Mouse (Mus musculus) forebrain, embryonic 11.5 days (tissue): ENCODE measurements around the gene Elmo2. TPM values are rescaled to one million over a fixed set of nuclear protein-coding genes. Genes with fewer than 3 reads are reported as not detected.
A peak's percentile ranks its signal among the peaks of the same experiment; 100 is the strongest.

Source experiments
- ATAC-seq: fragments of 200-750 bp; cut with Nextera tagmentation; replicated peaks from 2 replicates; pipeline ENCODE4 v1.8.0; 2017; ENCODE audit warnings: moderate TSS enrichment; ENCODE audit not compliant: low FRiP score
- DNase-seq: peaks from one replicate; pipeline ENCODE4 v3.0.0-alpha.2; 2017; ENCODE audit warnings: low spot score
- H3K27ac ChIP-seq: fragments of 300-500 bp; sonication (generic); 2 replicates; pipeline ENCODE4 v1.5.1; 2014; ENCODE audit warnings: low read depth, low read length
- H3K27me3 ChIP-seq: fragments of 300-500 bp; sonication (generic); 2 replicates; pipeline ENCODE4 v1.6.1; 2014; ENCODE audit warnings: mild to moderate bottlenecking, low read length, mixed read lengths; ENCODE audit not compliant: control insufficient read depth, insufficient read depth
- H3K36me3 ChIP-seq: fragments of 300-500 bp; sonication (generic); 2 replicates; pipeline ENCODE4 v1.6.1; 2014; ENCODE audit warnings: mild to moderate bottlenecking, low read length, moderate library complexity, mixed read lengths; ENCODE audit not compliant: control insufficient read depth, insufficient read depth
- H3K4me1 ChIP-seq: fragments of 300-500 bp; sonication (generic); replicated peaks from 2 replicates; pipeline ENCODE4 v1.6.1; 2014; ENCODE audit warnings: low read length, mixed read lengths; ENCODE audit not compliant: control insufficient read depth, insufficient read depth
- H3K4me2 ChIP-seq: fragments of 300-500 bp; sonication (generic); 2 replicates; pipeline ENCODE4 v1.6.1; 2014; ENCODE audit warnings: low read depth, mild to moderate bottlenecking, low read length, moderate library complexity, mixed read lengths; ENCODE audit not compliant: severe bottlenecking
- H3K4me3 ChIP-seq: fragments of 300-500 bp; sonication (generic); 2 replicates; pipeline ENCODE4 v1.5.1; 2014; ENCODE audit warnings: low read depth, low read length
- H3K9ac ChIP-seq: fragments of 300-500 bp; sonication (generic); 2 replicates; pipeline ENCODE4 v1.6.1; 2014; ENCODE audit warnings: low read length
- H3K9me3 ChIP-seq: fragments of 300-500 bp; sonication (generic); 2 replicates; pipeline ENCODE4 v1.6.1; 2016; ENCODE audit warnings: low read length, mixed read lengths; ENCODE audit not compliant: control insufficient read depth
- WGBS: fragments of 180-500 bp; shearing (Covaris S2); extraction: QIAGEN DNeasy Blood & Tissue Kit; methylation state at CpG from one replicate; pipeline ENCODE4 v1.1.7; 2014; 5-methylcytosine and 5-hydroxymethylcytosine counted together
- polyA plus RNA-seq: library from polyadenylated mRNA; unstranded; fragments of >200 nt; fragmentation: Nextera tagmentation; extraction: Ambion mirVana; gene quantifications from 2 replicates; pipeline ENCODE4 v1.2.1, GENCODE M21; 2014

The Elmo2 gene
- polyA plus RNA-seq, 1 experiment from 2014 or later, result 95.4 TPM

- Histone ChIP-seq H3K4me3 (no peak overlapping the region), H3K36me3 (peaks cover 4% of the 10 kb centered on the region; the same call in 1 of the 2 replicates), H3K9ac (no peak overlapping the region), H3K4me2 (no peak overlapping the region), H3K4me1 (peaks cover 19% of the 10 kb centered on the region), H3K9me3 (no peaks in the 10 kb centered on the region), H3K27me3 (no peaks in the 10 kb centered on the region; the same call in 1 of the 2 replicates), H3K27ac (no peak overlapping the region)
- DNase-seq (no peak), ATAC-seq (no peak)
- WGBS, result 75% methylated on average over 12 of the region's 12 CpGs
These were observed 14.7 kb downstream of the Elmo2 start for GRCm38 (mm10) chr2:165311577-165311976.

GRCm38 (mm10) chr2:165310818-165311425 lies 15.4 kb downstream of the Elmo2 start:
- ATAC-seq, result no peak; the same call in 1 of the 2 replicates
- H3K36me3 ChIP-seq, result peaks cover 4% of the 10 kb centered on the region; the same call in 1 of the 2 replicates
- no peak for DNase-seq
- H3K9ac ChIP-seq, result peak overlapping the region; percentile 20; the same call in 1 of the 2 replicates
- peaks cover 16% of the 10 kb centered on the region for H3K4me1 ChIP-seq
- H3K27ac ChIP-seq, result no peak overlapping the region
- H3K27me3 ChIP-seq, result no peaks in the 10 kb centered on the region; the same call in 1 of the 2 replicates
- H3K4me2 ChIP-seq, result 0 out of 2 replicates have a peak overlapping the region, but pooled peaks have one; percentile 11
- WGBS, result 26% methylated on average over 13 of the region's 13 CpGs
- H3K9me3 ChIP-seq, result no peaks in the 10 kb centered on the region
- no peak overlapping the region for H3K4me3 ChIP-seq

- Histone ChIP-seq H3K36me3 (peaks cover 5% of the 10 kb centered on the region), H3K4me3 (no peak overlapping the region), H3K27me3 (no peaks in the 10 kb centered on the region), H3K4me1 (peaks cover 16% of the 10 kb centered on the region), H3K27ac (no peak overlapping the region), H3K4me2 (no peak overlapping the region), H3K9me3 (no peaks in the 10 kb centered on the region), H3K9ac (no peak overlapping the region)
- WGBS, result 92% methylated on average over 6 of the region's 6 CpGs
- ATAC-seq, result no peak
- no peak for DNase-seq
These were observed 18.5 kb downstream of the Elmo2 start for GRCm38 (mm10) chr2:165307801-165308200.

- Histone ChIP-seq H3K9ac (no peak overlapping the region), H3K9me3 (no peaks in the 10 kb centered on the region), H3K4me2 (no peak overlapping the region), H3K27ac (no peak overlapping the region), H3K4me1 (peaks cover 8% of the 10 kb centered on the region; the same call in 1 of the 2 replicates), H3K36me3 (peaks cover 3% of the 10 kb centered on the region), H3K4me3 (no peak overlapping the region), H3K27me3 (no peaks in the 10 kb centered on the region)
- DNase-seq (no peak), ATAC-seq (no peak)
- WGBS, result 96% methylated on average over 8 of the region's 8 CpGs
These were observed 20.8 kb downstream of the Elmo2 start for GRCm38 (mm10) chr2:165305438-165305837.

- Histone ChIP-seq H3K4me1 (0 out of 2 replicates have a peak, but pooled peaks cover 3% of the 10 kb centered on the region), H3K4me2 (no peak overlapping the region), H3K9ac (no peak overlapping the region), H3K4me3 (no peak overlapping the region), H3K27me3 (no peaks in the 10 kb centered on the region), H3K9me3 (no peaks in the 10 kb centered on the region), H3K36me3 (peaks cover 3% of the 10 kb centered on the region), H3K27ac (no peak overlapping the region)
- DNase-seq (no peak), ATAC-seq (no peak)
- WGBS, result 89% methylated on average over 19 of the region's 19 CpGs
These were observed 21.5 kb downstream of the Elmo2 start for GRCm38 (mm10) chr2:165304819-165305218.

- Histone ChIP-seq H3K4me3 (no peak overlapping the region), H3K27me3 (no peaks in the 10 kb centered on the region), H3K36me3 (peaks cover 3% of the 10 kb centered on the region), H3K4me2 (no peak overlapping the region), H3K4me1 (no peaks in the 10 kb centered on the region), H3K9me3 (no peaks in the 10 kb centered on the region), H3K27ac (no peak overlapping the region), H3K9ac (no peak overlapping the region)
- 90% methylated on average over 6 of the region's 6 CpGs for WGBS
- ATAC-seq (no peak), DNase-seq (no peak)
These were observed 22.8 kb downstream of the Elmo2 start for GRCm38 (mm10) chr2:165303354-165304012.

GRCm38 (mm10) chr2:165301409-165301808 lies 24.9 kb downstream of the Elmo2 start:
- Histone ChIP-seq H3K4me3 (no peak overlapping the region), H3K9ac (0 out of 2 replicates have a peak overlapping the region, but pooled peaks have one; percentile 5), H3K9me3 (no peaks in the 10 kb centered on the region), H3K4me1 (no peaks in the 10 kb centered on the region), H3K4me2 (no peak overlapping the region), H3K27me3 (no peaks in the 10 kb centered on the region), H3K27ac (no peak overlapping the region), H3K36me3 (peaks cover 3% of the 10 kb centered on the region)
- WGBS, result 53% methylated on average over 3 of the region's 3 CpGs
- DNase-seq (no peak), ATAC-seq (no peak)

- Histone ChIP-seq H3K9ac (no peak overlapping the region), H3K9me3 (no peaks in the 10 kb centered on the region), H3K27ac (no peak overlapping the region), H3K4me3 (no peak overlapping the region), H3K4me2 (no peak overlapping the region), H3K36me3 (peaks cover 3% of the 10 kb centered on the region), H3K27me3 (no peaks in the 10 kb centered on the region), H3K4me1 (no peaks in the 10 kb centered on the region)
- ATAC-seq, result no peak
- no peak for DNase-seq
- 80% methylated on average over 6 of the region's 6 CpGs for WGBS
These were observed 25.4 kb downstream of the Elmo2 start for GRCm38 (mm10) chr2:165300885-165301284.
